ENCODE assay signal across 9 mouse cellular contexts in the genomic region with DNA sequence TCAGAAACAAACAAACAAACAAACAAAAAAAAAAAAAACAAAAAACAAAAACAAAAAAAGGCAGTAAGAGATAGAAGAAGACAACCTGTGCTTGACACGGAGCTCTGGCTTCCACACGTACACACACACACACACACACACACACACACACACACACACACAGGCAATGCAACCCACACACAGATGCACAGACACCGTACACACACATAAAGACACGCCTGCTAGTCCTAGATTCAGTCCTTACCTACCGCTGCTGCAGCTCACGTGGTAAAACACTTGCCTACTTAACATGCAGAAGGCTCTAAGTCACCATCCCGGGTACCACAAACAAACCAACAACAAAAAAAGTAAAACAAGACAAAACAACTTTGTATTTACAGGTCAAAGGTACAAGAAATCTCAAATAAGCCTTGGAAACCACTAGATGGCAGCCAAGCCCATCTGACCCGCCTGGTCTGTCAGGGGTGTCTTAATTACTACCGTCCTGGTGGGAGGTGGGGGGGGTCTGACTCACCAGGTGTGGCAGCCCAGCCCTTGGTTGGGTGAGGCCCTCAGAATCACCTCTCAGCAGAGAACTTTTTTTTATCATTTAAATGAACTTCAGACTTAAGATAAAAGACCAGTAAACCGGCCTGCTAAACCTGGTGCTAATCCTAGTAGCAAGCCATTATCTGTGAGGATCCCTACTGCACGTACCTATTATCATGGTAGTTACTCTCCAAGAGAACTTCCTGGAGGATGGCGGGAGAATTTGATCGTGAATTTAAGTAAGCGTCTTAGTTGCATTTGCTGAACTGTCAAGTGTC. TPM values are rescaled to one million over a fixed set of nuclear protein-coding genes. Genes with fewer than 3 reads are reported as not detected.
A peak's percentile ranks its signal among the peaks of the same experiment; 100 is the strongest.
DNase-seq lines count a peak whose midpoint lies in the region; ATAC-seq and TF ChIP-seq lines count a peak whose summit lies in the region.
"Had no signal": no experiment of that assay in that cellular context is flagged by ENCODE, and none has a peak within 500 bp of the region (broad histone marks: within the 10 kb centered on the region; RNA-seq: fewer than 3 reads in every experiment).

No protein-coding gene starts in this region.

- H3K27me3 ChIP-seq in cerebellum, adult 2 months (ENCODE audit: control insufficient read depth, insufficient read depth, low read length) = no peaks in the 10 kb centered on the region
- no peaks in the 10 kb centered on the region for H3K27me3 ChIP-seq in testis, adult 2 months (ENCODE audit: control insufficient read depth, insufficient read depth, low read length)

- TF ChIP-seq CTCF in cerebellum, adult 2 months (IDR thresholded peaks at IDR 0.05; ENCODE audit: borderline replicate concordance, insufficient read depth, low read depth, low read length) = peak; percentile 64; the same call in 1 of the 2 replicates
- TF ChIP-seq CTCF in testis, adult 2 months (IDR thresholded peaks at IDR 0.05; ENCODE audit: control insufficient read depth, insufficient read depth, insufficient replicate concordance, low read depth, low read length) = peak; percentile 24; the same call in 1 of the 2 replicates

- H3K4me3 ChIP-seq in cerebellum, adult 2 months (replicated peaks; ENCODE audit: insufficient read depth, low read depth, low read length) = no peak overlapping the region
- no peak overlapping the region for H3K4me3 ChIP-seq in testis, adult 2 months (ENCODE audit: control insufficient read depth, low read depth, low read length)
- H3K4me3 ChIP-seq: myocyte had no signal

- H3K36me3 ChIP-seq in testis, adult 2 months (ENCODE audit: control insufficient read depth, insufficient read depth, low read length) = no peaks in the 10 kb centered on the region

- TF ChIP-seq POLR2A in cerebellum, adult 2 months (IDR thresholded peaks at IDR 0.05; ENCODE audit: borderline replicate concordance, insufficient read depth, low read length) = no peak
- no peak for TF ChIP-seq POLR2A in testis, adult 2 months (IDR thresholded peaks at IDR 0.05; ENCODE audit: control insufficient read depth, low read depth, low read length)

- WGBS in cerebellum, adult 2 months = 41% methylated on average over 14 of the region's 14 CpGs

- intact Hi-C loops in heart, postnatal 10 days (cut with DNase I) = loop anchor here (5.0 to 10.0 kb wide), 2 partner anchors 1211 to 1248 kb away; a partner anchor contains a TSS

- H3K27ac ChIP-seq in cerebellum, adult 2 months (ENCODE audit: insufficient read depth, low read length) = no peak overlapping the region
- no peak overlapping the region for H3K27ac ChIP-seq in testis, adult 2 months (ENCODE audit: control insufficient read depth, insufficient read depth, low read depth, low read length)

- H3K4me1 ChIP-seq in cerebellum, adult 2 months (ENCODE audit: control insufficient read depth, insufficient read depth, low read length) = peaks cover 9% of the 10 kb centered on the region; the same call in 1 of the 2 replicates
- H3K4me1 ChIP-seq in testis, adult 2 months (ENCODE audit: control insufficient read depth, insufficient read depth, low read length) = 0 out of 2 replicates have a peak, but pooled peaks cover 2% of the 10 kb centered on the region

- DNase-seq in cerebellum, adult 2 months = no peak
- no peak for DNase-seq in cerebellum, adult 11 months
- no peak for DNase-seq in testis, postnatal 14 days (ENCODE audit: low spot score)
- DNase-seq in heart, postnatal 10 days = peak; percentile 25 to 53
- peak; percentile 37 for DNase-seq in mesoderm, embryonic 11.5 days (ENCODE audit: low read depth, low spot score)
- no peak for DNase-seq in left cerebral cortex, adult 9 months (ENCODE audit: low spot score in 2 of 2)

- ATAC-seq in frontal cortex, adult (ENCODE audit: low TSS enrichment) = no peak

RNA-seq across cellular contexts. Expression of a gene that starts 14.3 kb away (rescaled TPM):
- polyA plus RNA-seq in cerebellum, adult 2 months (2012; rRNA removed) = 5.4 and 6.7 TPM in 2 replicates
- 1.7 and 2.2 TPM in 2 replicates for polyA plus RNA-seq in testis, adult 2 months (2012; rRNA removed)
- total RNA-seq in heart, postnatal 10 days (2021) = 10 to 100 TPM; 16.7 to 17.1 TPM

Comparison
In these comparisons a context has a peak if more than half of its experiments do, and no peak if none do; other contexts are left out.
1. DNase-seq: peak in heart, postnatal 10 days (2 of 2) and mesoderm, embryonic 11.5 days (single experiment); none in cerebellum, adult 2 months (0 of 2), cerebellum, adult 11 months (single experiment), testis, postnatal 14 days (single experiment) and left cerebral cortex, adult 9 months (0 of 2).